Mouse (Mus musculus) left cerebral cortex, adult 11 months (tissue): ENCODE data around the gene Zbtb41.

ENCODE experiments used
- DNase-seq: peaks from one replicate; pipeline ENCODE4 v3.0.0; 2022; ENCODE audit warnings: low spot score

Gene Zbtb41

DNA sequence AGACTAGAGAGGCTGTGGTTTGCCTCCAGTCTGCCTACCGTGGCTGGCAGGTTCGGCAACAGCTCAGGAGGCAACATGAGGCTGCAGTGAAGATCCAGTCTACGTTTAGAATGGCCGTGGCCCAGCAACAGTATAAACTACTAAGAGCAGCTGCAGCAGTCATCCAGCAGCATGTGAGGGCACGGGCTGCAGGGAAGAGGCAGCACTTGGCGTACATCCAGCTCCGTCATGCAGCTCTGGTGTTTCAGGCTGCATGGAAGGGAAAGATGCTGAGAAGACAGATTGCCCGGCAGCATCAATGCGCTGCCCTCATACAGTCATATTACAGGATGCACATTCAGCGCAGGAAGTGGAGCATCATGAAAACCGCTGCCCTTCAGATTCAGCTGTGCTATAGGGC is 56.8 kb downstream of the Zbtb41 start:
- DNase-seq = no peak

DNA sequence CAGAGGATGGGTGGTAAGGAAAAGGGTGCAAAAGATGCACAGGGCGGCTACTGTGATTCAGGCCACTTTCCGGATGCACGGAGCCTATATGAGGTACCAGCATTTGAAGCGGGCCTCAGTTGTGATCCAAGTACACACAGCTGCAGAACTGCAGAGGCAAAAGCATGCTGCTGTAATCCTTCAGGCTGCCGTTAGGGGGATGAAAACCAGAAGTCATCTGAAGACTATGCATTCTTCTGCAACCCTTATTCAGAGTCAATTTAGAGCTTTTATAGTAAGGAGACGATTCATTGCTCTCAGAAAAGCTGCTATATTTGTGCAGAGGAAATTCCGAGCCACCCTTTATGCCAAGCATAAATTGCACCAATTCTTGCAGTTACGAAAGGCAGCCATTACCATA is 58.2 kb downstream of the Zbtb41 start:
- no peak for DNase-seq

DNA sequence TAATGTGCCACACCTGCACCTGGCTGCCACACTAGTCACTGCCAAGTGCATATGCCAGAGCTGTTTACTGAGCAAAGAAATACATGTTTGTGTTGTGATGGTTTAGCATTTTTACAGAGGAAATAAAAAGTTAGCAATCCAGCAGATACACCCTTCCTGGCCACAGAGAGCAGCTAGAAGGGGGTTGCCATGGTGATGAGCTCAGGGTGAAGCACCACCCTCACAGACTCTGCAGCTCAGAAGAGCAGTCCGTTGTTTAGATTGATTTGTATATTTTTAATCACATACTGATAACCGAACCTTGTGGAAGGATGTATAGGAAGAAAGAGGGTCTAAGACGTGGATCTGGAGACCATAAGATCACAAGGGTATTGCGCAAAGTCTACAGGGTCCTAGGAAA is 59.1 kb downstream of the Zbtb41 start:
- DNase-seq = no peak

DNA sequence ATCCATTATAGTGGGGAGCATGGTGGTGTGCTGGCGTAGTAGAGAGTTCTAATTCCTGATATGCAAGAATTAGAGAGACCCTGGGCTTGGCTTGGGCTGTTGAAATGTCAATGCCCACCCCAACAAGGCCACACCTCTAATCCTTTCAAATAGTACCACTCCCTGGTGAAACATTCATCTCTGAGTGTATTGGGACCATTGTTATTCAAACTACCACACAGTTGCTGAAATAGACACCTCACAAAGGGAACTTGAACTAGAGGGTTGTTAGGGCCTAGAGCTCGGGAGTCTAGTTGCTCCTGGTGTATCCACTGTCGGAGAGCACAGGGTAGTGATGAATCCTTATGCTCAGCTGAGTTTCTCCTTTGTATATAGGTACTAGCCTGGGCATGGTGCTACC is 72.5 kb downstream of the Zbtb41 start:
- no peak for DNase-seq

DNA sequence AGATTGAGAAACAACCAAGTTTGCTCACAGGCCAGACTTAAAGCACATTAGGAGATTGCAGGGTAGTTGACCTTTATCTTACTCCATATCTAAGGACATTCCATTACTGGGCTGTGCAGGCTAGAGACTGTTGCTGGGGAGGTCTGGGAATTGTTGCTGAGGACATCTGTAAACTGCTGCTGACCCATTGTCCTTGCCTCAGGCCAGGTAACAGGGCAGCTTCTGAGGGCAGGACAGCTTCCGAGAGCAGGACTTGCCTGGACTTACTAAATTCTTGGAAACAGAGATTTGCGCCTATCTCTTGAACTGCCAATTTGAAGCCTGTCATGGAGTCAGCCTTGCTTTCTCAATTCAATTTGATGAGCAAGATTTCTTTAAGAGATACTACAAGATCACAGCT is 73.3 kb downstream of the Zbtb41 start:
- no peak for DNase-seq

DNA sequence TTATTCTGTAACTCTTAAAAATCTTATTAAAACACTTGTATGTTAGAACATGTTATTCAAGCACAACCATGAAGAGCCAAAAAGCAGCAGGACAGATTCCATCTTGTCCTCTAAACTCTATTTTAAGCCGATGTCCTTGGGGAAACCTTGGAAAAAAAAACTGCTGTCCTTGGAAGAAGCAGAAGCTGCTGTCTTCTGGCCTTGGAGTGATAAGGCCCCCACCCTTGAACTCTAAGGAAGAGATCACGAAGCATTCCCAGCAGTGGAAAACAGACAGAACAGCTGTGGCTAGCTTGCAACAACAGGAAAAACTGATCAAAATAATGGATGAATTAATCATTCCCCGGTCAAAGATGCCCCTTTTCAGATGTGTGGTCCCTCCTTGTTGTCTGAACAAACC is 74.1 kb downstream of the Zbtb41 start:
- no peak for DNase-seq

DNA sequence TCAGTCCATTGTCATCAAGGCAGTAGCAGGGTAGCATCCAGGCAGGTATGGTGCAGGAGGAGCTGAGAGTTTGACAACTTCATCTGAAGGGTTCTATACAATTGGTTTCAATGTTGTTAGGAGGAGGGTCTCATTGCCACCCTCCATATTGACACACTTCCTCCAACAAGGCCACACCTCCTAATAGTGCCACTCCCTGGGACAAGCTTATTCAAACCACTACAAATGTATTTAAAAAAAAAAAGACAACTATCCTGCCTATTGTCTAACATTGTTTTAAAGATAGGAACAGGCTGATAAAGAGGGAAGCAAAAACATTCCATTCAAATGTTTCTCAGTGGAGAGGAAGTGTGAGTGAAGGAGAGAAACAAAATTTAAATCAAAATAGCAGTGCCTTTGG is 77.7 kb downstream of the Zbtb41 start:
- DNase-seq = no peak

DNA sequence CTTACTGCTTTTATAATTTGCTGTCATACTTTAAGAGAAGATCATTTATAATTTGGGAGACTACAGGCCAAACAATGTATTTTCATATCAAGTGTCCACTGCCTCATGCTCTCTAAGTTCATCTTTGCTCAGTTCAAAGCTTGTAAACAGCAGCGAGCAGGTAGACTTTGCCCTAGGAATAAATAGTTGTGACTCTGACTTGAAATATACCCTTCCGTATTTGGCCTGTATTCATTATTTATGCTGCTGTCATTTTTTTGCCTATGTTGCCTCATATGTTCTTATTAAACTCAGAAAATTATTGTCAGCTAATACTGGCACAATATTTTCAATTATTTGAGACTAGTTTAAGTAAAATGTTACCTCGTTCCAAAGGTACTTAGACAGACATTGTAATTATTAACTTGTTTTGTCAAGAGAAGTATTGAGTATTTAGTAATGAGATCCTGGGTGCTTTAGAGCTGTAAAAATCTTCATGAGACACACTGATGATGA is 79.2 kb downstream of the Zbtb41 start, which contains the start of gene F13b:
Gene F13b (plus strand): TSS at position 445 of the 495 bp plus-strand sequence.
- no peak for DNase-seq
